Mouse (Mus musculus) lung, postnatal 0 days (tissue): ENCODE results near the gene Tmem150b.

Experiments
- CTCF ChIP-seq: IDR thresholded peaks from 2 replicates; pipeline ENCODE4 v1.5.1; 2016; ENCODE audit warnings: antibody characterized with exemption, mild to moderate bottlenecking
- EP300 ChIP-seq: IDR thresholded peaks from 2 replicates; pipeline ENCODE4 v1.6.1; 2016; ENCODE audit warnings: antibody characterized with exemption, mild to moderate bottlenecking, control low read depth

DNA sequence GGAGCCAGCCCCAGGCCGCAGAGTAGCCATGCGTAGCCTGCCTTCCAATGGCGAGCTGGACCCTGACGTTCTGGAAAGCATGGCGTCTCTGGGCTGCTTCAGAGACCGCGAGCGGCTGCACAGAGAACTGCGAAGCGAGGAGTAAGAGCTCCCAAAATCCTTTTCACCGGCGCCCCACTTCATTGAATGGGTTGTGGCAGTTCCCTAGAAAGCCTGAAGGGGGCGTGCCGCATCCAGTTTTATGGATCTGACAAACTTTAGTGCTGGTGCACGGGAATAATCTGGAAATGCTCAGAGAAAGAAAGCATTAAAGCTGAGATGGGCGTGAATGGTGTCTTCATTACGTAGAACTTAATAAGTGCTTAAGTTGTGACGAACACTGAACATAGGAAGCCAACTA, 20.0 kb downstream of the Tmem150b start:
- TF ChIP-seq CTCF (peak; percentile 75), EP300 (no peak)
